Mouse (Mus musculus): ENCODE measurements around the gene Kcnb1. TPM values are rescaled to one million over a fixed set of nuclear protein-coding genes. Genes with fewer than 3 reads are reported as not detected.

The Kcnb1 gene
- polyA plus RNA-seq, 1 experiment from 2014 or later: 0.13 TPM

DNA sequence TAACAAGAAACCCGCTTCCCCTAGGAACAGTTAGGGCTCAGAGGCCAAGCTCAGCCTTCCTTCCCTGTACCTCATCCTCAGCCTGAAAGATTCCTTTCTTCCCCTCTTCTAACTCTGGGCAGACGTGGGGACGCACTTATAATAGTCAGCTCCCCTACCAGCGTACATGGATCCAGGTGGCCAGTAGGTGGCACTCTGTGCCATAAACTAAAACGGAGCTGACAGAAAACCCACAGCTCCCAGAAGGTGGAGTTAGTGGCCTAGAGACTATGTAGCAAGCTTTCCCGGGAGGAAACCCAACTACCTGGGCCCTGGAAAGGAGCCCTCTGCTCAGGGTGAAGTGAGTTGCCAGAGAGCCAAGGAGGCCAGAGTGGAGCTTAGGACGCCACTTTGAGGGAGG lies 32.2 kb upstream of the Kcnb1 start:
- Histone ChIP-seq H3K27me3 (peaks cover 4% of the 10 kb centered on the region; the same call in 1 of the 2 replicates), H3K9me3 (replicated peaks) (no peaks in the 10 kb centered on the region), H3K4me3 (replicated peaks) (no peak overlapping the region), H3K4me2 (no peak overlapping the region), H3K4me1 (replicated peaks) (no peaks in the 10 kb centered on the region), H3K9ac (no peak overlapping the region), H3K27ac (replicated peaks) (no peak overlapping the region), H3K36me3 (replicated peaks) (no peaks in the 10 kb centered on the region)
- ATAC-seq (ENCODE audit: insufficient read depth): no peak
- WGBS (ENCODE audit: insufficient replicate concordance): 17% methylated on average over 7 of the region's 7 CpGs

DNA sequence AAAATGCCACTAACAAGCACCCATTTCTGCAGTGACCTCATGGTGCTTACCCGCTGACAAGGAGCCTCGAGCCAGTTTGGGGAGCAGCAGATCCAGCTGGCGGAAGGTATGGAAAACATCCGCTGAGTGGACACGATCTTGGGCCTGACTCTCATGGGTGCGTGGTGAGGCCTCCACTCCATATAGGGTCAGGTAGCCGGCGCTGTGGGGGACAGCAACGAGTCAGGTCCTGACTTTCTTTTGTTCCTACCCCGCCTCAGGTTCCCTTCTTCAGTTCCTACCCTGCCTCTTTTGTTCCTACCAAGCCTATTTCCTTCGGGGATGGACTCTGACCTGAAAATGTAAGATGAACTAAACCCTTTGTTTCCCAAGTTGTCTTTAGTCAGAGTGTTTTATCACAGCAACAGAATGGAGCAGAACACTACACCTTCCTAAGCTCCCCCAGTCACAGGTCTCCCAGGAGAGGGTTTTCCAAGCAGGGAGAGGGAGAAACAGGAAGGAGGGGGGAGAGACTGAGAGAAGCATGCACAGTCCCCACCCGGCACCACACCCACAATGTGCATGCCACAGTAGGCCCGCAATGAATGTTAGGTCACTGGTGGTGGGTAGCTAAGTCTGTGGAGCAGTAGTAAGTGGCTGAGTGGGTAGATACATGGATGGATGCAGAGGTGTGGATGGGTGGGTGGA lies 31.3 kb upstream of the Kcnb1 start:
- Histone ChIP-seq H3K27ac (replicated peaks) (no peak overlapping the region), H3K4me2 (no peak overlapping the region), H3K27me3 (peaks cover 4% of the 10 kb centered on the region; the same call in 1 of the 2 replicates), H3K4me3 (replicated peaks) (no peak overlapping the region), H3K9ac (no peak overlapping the region), H3K4me1 (replicated peaks) (no peaks in the 10 kb centered on the region), H3K9me3 (replicated peaks) (no peaks in the 10 kb centered on the region), H3K36me3 (replicated peaks) (no peaks in the 10 kb centered on the region)
- ATAC-seq (ENCODE audit: insufficient read depth): no peak
- WGBS (ENCODE audit: insufficient replicate concordance): 70% methylated on average over 13 of the region's 13 CpGs

DNA sequence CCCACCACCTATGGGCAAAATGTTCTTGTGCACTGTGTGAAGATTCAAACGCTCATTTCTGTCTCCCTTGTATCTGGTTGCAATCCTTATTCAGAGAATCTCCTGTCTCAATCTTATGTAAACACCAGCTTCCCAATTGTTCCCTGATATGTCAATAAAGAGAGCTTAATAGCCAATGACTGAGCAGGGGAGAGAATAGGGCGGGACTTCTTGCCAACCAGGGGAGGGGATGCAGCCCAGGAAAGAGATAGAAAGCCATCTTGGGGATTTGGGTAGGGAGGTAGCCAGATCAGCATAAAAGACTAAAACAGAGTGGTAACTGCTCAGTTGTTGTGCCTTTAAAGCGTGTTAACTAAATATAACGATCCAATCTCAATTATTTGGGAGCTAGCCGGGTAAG lies 30.8 kb upstream of the Kcnb1 start:
- Histone ChIP-seq H3K9me3 (replicated peaks) (no peaks in the 10 kb centered on the region), H3K9ac (no peak overlapping the region), H3K4me3 (replicated peaks) (no peak overlapping the region), H3K27ac (replicated peaks) (no peak overlapping the region), H3K27me3 (peaks cover 4% of the 10 kb centered on the region; the same call in 1 of the 2 replicates), H3K4me2 (no peak overlapping the region), H3K36me3 (replicated peaks) (no peaks in the 10 kb centered on the region), H3K4me1 (replicated peaks) (no peaks in the 10 kb centered on the region)
- no peak for ATAC-seq (ENCODE audit: insufficient read depth)
- WGBS (ENCODE audit: insufficient replicate concordance): 62% methylated on average over 5 of the region's 5 CpGs

DNA sequence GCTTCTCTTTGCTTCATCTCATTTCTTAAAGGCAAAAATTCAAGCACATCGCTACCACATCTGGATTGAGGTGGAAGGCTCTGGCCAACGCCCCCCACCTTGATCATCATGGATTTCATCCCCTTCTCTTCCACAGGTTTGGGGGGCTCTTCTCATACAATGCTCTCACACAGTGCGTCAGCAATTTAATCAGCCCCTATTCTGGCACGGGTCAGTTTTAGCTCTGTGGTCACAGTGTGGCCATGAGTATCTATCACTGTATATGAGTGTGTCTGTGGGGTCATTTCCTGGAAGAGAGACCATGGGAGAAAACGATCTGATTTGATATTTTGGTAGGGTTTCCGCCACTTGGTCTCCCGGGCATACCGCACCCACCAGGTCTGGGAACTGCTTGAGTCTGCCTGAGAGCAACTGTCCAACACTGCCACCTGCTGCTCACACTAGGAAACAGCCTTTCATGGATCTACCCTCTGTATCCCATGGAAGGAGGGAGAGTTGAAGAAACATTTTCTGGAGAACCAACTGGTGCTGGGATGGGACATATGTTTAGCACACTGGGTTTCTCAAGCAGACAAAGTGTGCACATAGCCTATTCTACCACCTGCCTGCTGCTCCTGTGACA lies 29.3 kb upstream of the Kcnb1 start:
- H3K9ac ChIP-seq: no peak overlapping the region
- ATAC-seq (ENCODE audit: insufficient read depth): 0 out of 2 replicates have a peak, but pooled peaks have one; percentile 18
- no peak overlapping the region for H3K27ac ChIP-seq (replicated peaks)
- no peak overlapping the region for H3K4me3 ChIP-seq (replicated peaks)
- no peak overlapping the region for H3K4me2 ChIP-seq
- 37% methylated on average over 8 of the region's 8 CpGs for WGBS (ENCODE audit: insufficient replicate concordance)
- no peaks in the 10 kb centered on the region for H3K9me3 ChIP-seq (replicated peaks)
- H3K4me1 ChIP-seq (replicated peaks): no peaks in the 10 kb centered on the region
- peaks cover 4% of the 10 kb centered on the region; the same call in 1 of the 2 replicates for H3K27me3 ChIP-seq
- no peaks in the 10 kb centered on the region for H3K36me3 ChIP-seq (replicated peaks)

DNA sequence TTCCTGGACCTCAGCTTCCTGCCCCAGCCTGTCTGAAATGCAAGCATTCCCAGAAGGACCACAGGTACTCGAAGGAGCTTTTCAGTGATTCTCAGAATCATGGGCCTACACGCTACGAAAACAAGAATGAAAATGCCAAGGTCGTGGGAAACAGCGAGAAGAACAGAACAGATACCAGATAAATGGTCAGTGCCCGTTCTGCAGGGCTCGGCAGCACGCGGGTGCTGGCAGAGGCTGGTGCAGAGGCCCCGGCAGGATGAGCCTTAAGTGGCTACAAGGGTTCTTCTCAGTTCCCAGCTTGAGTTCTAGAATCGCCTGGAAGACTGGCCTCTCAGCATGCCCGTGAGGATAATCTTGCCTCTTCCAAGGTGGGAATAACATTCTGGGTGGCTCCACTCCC lies 23.7 kb upstream of the Kcnb1 start:
- H3K4me2 ChIP-seq: no peak overlapping the region
- no peak overlapping the region for H3K4me3 ChIP-seq (replicated peaks)
- WGBS (ENCODE audit: insufficient replicate concordance): 78% methylated on average over 12 of the region's 12 CpGs
- H3K9ac ChIP-seq: no peak overlapping the region
- H3K9me3 ChIP-seq (replicated peaks): no peaks in the 10 kb centered on the region
- H3K4me1 ChIP-seq (replicated peaks): no peaks in the 10 kb centered on the region
- H3K36me3 ChIP-seq (replicated peaks): no peaks in the 10 kb centered on the region
- ATAC-seq (ENCODE audit: insufficient read depth): no peak
- H3K27me3 ChIP-seq: no peaks in the 10 kb centered on the region
- H3K27ac ChIP-seq (replicated peaks): no peak overlapping the region

DNA sequence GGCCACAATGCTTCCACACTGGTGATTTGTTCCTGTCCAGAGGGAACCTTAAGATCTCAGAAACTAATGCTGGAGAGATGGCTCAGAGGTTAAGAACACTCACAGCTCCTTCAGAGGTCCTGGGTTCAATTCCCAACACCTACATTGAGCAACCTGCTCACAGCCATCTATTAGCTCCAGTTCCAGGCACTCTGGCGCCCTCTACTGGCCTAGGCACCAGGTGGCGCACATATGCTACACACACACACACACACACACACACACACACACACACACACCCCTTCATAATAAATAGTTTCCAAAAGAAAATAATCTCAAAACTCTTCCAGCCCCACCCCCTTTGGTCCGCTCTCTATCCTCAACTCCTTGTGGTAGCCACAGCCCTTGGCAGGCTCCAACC lies 23.1 kb upstream of the Kcnb1 start:
- Histone ChIP-seq H3K9me3 (replicated peaks) (no peaks in the 10 kb centered on the region), H3K27me3 (no peaks in the 10 kb centered on the region), H3K27ac (replicated peaks) (no peak overlapping the region), H3K36me3 (replicated peaks) (no peaks in the 10 kb centered on the region), H3K4me2 (no peak overlapping the region), H3K9ac (no peak overlapping the region), H3K4me1 (replicated peaks) (no peaks in the 10 kb centered on the region), H3K4me3 (replicated peaks) (no peak overlapping the region)
- WGBS (ENCODE audit: insufficient replicate concordance): 63% methylated on average over 3 of the region's 3 CpGs
- ATAC-seq (ENCODE audit: insufficient read depth): no peak

DNA sequence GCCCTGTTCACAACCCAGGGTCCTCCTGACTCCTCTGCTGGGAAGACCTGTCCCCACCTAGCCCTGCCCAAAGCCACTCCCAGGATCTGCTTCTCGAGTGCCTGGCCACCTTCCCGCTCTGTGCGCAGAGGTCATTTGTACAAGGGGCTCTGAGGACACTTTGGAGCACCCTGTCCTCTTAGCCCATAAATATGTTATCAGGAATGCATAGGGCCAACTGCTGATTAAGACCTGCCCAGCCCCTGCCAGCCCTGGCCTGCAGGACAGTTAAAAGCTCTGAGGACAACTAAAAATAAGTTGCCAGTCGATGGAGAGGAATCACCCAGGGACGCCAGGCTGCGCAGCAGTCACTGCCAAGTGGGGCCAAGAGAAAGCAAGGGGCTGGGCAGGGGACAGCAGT lies 22.6 kb upstream of the Kcnb1 start:
- Histone ChIP-seq H3K4me3 (replicated peaks) (no peak overlapping the region), H3K27ac (replicated peaks) (no peak overlapping the region), H3K9me3 (replicated peaks) (no peaks in the 10 kb centered on the region), H3K27me3 (no peaks in the 10 kb centered on the region), H3K4me1 (replicated peaks) (no peaks in the 10 kb centered on the region), H3K36me3 (replicated peaks) (no peaks in the 10 kb centered on the region), H3K4me2 (no peak overlapping the region), H3K9ac (no peak overlapping the region)
- 82% methylated on average over 6 of the region's 6 CpGs for WGBS (ENCODE audit: insufficient replicate concordance)
- ATAC-seq (ENCODE audit: insufficient read depth): no peak

DNA sequence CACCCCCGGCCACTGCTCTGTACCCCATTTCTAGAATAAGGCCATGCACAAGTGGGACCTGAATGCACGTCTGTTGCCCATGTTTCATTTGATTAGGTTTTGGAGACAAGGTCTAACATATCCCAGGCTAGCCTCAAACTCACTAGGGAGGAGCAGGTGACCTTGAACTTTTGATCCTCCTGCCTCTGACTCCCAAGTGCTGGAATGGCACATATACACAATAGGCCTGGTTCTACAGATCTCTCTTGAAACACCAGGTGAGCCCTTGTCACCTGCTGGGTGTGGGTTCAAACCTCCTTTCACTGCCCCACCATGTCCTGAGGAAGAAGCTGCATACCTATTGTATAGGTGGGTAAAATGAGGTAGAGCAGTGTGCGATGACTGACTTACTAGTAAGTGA lies 22.1 kb upstream of the Kcnb1 start:
- H3K4me3 ChIP-seq (replicated peaks): no peak overlapping the region
- no peaks in the 10 kb centered on the region for H3K4me1 ChIP-seq (replicated peaks)
- no peaks in the 10 kb centered on the region for H3K9me3 ChIP-seq (replicated peaks)
- H3K27ac ChIP-seq (replicated peaks): no peak overlapping the region
- H3K4me2 ChIP-seq: no peak overlapping the region
- H3K36me3 ChIP-seq (replicated peaks): no peaks in the 10 kb centered on the region
- H3K27me3 ChIP-seq: no peaks in the 10 kb centered on the region
- ATAC-seq (ENCODE audit: insufficient read depth): no peak
- 62% methylated on average over 3 of the region's 3 CpGs for WGBS (ENCODE audit: insufficient replicate concordance)
- no peak overlapping the region for H3K9ac ChIP-seq

DNA sequence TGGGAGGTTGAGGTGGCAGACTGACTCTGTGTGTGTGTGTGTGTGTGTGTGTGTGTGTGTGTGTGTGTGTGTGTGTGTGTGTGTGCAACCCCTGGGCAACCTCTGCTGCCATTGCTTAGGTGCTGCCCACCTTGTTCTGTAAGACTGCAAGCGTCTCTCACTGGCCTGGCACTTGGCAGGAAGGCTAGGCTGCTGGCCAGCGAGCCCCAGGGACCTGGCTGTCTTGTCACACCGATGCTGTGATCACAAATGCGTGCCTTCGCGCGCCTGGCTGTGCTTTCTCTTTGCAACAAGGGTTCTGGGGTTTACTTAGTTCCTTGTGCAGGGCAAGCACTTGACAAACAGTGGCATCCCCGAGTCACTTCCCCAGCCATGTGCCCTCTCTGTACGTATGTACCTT lies 19.9 kb upstream of the Kcnb1 start:
- 59% methylated on average over 9 of the region's 9 CpGs for WGBS (ENCODE audit: insufficient replicate concordance)
- H3K9ac ChIP-seq: no peak overlapping the region
- no peak for ATAC-seq (ENCODE audit: insufficient read depth)

DNA sequence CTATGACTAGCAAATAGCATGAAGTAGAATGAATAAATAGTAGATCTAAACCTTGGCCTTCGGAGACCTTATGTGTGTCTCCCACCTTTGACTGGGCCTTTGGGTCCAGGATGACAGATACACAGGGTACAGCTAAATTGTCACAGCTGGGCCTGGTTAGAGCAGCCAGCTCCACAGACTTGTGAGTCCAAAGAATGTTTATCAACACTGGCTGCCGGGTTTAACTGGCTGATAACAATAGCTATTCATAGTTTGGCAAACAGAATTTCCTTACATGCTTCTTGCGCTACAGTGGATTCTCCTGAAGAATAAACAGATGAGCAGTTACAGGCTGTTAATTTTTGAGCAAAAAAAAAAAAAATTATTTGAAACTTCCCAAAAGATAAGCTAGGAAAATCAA lies 19.0 kb upstream of the Kcnb1 start:
- 52% methylated on average over 3 of the region's 3 CpGs for WGBS (ENCODE audit: insufficient replicate concordance)
- H3K4me3 ChIP-seq (replicated peaks): no peak overlapping the region
- ATAC-seq (ENCODE audit: insufficient read depth): no peak
- H3K27ac ChIP-seq (replicated peaks): no peak overlapping the region
- H3K36me3 ChIP-seq (replicated peaks): no peaks in the 10 kb centered on the region
- H3K4me2 ChIP-seq: no peak overlapping the region
- H3K4me1 ChIP-seq (replicated peaks): no peaks in the 10 kb centered on the region
- no peaks in the 10 kb centered on the region for H3K9me3 ChIP-seq (replicated peaks)
- no peak overlapping the region for H3K9ac ChIP-seq
- no peaks in the 10 kb centered on the region for H3K27me3 ChIP-seq

More for the DNA sequence above, 19.9 kb upstream of the Kcnb1 start:
- no peaks in the 10 kb centered on the region for H3K27me3 ChIP-seq
- no peak overlapping the region for H3K27ac ChIP-seq (replicated peaks)
- no peak overlapping the region for H3K4me3 ChIP-seq (replicated peaks)
- H3K4me2 ChIP-seq: no peak overlapping the region
- H3K9me3 ChIP-seq (replicated peaks): no peaks in the 10 kb centered on the region
- H3K36me3 ChIP-seq (replicated peaks): no peaks in the 10 kb centered on the region
- no peaks in the 10 kb centered on the region for H3K4me1 ChIP-seq (replicated peaks)

DNA sequence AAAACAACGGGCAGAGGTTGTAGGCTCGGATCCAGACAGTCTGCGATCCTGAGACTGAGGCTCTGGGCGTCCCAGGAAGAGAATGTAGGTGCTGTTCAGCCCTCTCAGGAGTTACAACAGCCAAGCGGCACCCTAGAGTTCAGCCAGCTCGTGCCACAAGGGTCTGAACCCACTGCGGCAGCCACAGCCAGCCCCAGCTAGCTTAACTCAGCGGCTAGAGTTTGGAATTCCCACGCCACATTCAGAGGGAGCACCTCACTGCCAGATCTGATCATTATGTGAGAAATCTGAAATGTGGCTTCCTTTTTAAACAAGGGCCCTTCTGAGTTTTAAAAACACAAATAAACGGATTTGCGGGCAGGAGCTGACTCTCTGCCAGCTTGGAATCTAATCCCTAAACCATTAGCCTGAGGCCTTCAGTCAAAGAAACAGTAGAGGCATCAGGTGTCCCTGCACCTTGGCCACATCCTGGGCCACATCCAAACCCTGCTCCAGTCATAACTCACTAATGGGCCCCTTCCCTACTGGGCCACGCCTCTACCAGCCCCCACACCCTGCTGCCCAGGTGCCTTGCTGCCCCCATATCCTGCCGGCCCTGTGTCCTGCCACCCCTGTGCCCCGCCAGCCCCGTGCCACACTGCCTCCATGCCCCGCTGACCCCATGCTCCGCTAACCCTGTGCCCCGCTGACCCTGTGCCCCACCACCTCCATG lies 16.1 kb upstream of the Kcnb1 start:
- H3K4me2 ChIP-seq: no peak overlapping the region
- H3K4me1 ChIP-seq (replicated peaks): no peaks in the 10 kb centered on the region
- no peak overlapping the region for H3K27ac ChIP-seq (replicated peaks)
- ATAC-seq (ENCODE audit: insufficient read depth): no peak
- H3K4me3 ChIP-seq (replicated peaks): no peak overlapping the region
- no peak overlapping the region for H3K9ac ChIP-seq
- no peaks in the 10 kb centered on the region for H3K36me3 ChIP-seq (replicated peaks)
- H3K27me3 ChIP-seq: no peaks in the 10 kb centered on the region
- 76% methylated on average over 18 of the region's 18 CpGs for WGBS (ENCODE audit: insufficient replicate concordance)
- no peaks in the 10 kb centered on the region for H3K9me3 ChIP-seq (replicated peaks)

Data from liver, embryonic 15.5 days (tissue).